Mouse (Mus musculus) kidney, adult 11 months (tissue): ENCODE measurements at regions not wholly inside any gene's neighbourhood (a gene's known extent, or its start where the extent isn't known, plus 50 kb on each side); places are given as distances from the start of the nearest gene placed in this dataset.

Experiments
- DNase-seq: peaks from one replicate; pipeline ENCODE4 v3.0.0; 2022

GRCm38 (mm10) chr19:44692396-44692795, 63.4 kb upstream of the Pax2 start:
- DNase-seq = peak; percentile 60

GRCm38 (mm10) chr19:44692816-44693215, 63.0 kb upstream of the Pax2 start:
- no peak for DNase-seq

GRCm38 (mm10) chr19:44695331-44695730, 60.5 kb upstream of the Pax2 start:
- DNase-seq = no peak

GRCm38 (mm10) chr19:44696059-44696712, 59.7 kb upstream of the Pax2 start:
- DNase-seq = no peak

GRCm38 (mm10) chr19:44696773-44697172, 59.1 kb upstream of the Pax2 start:
- DNase-seq = no peak

GRCm38 (mm10) chr19:44698382-44699256, 57.2 kb upstream of the Pax2 start:
- no peak for DNase-seq
